Mouse (Mus musculus): ENCODE measurements around the gene Tgds.
"Not testable (repeated sequence)": the region's sequence is repeated elsewhere in the genome, so short reads cannot be mapped to it uniquely, and the experiment has no call there.

Tgds gene

GRCm38 (mm10) chr14:118131931-118132641, 469 bp downstream of the Tgds start:
- no peak for DNase-seq (ENCODE audit: low spot score)

DNA sequence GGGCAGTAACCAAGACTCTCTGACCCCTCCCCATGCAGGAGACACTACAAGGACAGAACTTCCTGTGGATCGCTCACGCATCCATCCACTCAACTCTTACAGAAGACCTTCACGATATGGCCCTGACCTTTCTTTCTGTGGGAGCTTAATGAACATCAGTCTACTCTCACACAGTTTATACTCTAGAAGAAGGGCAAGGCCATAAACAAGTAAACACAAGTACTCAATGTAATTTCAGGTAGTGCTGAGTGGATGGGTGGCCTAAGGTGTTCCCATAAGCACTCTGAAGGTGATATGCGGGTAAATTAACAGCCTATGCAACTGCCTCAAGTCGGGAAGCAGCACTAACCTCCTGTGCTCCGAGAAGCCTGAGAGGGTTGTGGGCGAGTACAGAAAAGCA, 1.1 kb downstream of the Tgds start:
- no peak for DNase-seq (ENCODE audit: low spot score)

DNA sequence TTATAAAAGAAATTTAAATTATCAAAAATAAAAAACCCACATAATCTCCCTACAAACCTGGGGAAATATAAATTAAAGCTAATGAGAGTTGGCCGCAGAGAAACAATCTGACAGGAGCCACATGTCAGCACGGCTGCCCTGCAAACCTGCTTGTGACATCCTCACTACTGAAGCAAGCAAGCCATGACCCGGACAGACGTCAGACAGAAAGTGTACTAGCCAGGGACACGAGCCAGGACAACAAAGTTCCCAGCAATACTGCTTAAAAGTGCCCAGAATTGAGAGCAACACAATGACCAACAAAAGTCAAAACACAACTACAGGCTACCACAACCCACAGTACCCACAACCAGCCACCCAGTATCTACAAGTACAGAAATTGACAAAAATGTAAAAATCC, 6.3 kb downstream of the Tgds start:
- no peak for DNase-seq (ENCODE audit: low spot score)

DNA sequence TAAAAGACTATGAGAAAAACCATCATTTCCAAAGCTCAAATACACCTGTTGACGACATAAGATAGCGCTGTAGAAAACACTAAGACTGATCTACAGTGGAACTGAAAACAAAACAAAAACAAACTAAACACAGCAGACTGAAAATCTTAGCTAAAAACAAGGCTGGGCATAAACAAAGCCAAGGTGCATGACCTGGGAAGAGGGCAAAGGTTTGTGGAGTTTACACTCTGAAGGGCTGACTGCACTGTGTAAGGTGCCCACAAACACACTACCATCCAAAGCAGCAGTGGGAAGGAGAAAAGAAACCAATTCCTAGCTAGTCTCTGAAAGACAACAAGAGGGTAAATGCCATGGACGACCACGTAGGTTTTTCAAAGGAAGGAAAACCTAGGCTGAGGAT, 7.8 kb downstream of the Tgds start:
- no peak for DNase-seq (ENCODE audit: low spot score)

DNA sequence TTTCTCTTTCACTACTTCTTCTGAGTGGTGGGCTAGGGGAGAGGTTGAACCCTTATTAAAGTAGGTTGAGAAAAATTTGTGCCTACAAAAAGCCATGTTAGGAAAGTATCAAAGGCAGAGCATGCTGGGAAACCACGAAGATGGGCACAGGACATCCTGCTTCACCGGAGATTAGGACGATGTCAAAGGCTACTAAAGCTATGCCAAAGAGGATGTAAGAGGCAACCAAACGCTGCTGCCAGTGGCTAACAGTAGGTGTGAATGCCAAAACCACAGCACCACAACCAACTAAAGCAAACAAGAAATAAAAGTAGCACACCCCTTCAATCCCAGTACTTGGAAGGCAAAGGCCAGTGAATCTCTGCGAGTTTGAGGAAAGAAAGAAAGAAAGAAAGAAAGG, 8.4 kb downstream of the Tgds start:
- DNase-seq (ENCODE audit: low spot score): no peak

DNA sequence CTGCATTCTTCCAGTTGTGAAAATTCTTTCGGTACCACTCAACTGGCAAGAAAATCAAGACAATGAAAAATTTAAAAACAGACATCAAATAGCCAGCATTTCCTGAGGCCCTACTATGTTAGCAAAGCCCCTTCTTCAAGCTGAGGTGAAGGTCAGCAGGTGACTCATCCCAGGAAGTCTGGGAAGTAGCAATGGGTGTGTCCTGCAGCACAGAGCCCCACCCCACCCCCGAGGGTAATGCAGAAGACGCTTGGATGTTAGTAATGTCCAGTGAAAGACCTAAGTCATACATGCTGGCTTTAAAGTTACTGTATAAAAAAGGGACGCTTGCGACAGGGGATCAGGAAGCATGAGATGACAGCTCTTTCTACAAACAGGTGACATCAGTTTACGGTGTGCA, 19.4 kb downstream of the Tgds start:
- DNase-seq (ENCODE audit: low spot score): no peak

DNA sequence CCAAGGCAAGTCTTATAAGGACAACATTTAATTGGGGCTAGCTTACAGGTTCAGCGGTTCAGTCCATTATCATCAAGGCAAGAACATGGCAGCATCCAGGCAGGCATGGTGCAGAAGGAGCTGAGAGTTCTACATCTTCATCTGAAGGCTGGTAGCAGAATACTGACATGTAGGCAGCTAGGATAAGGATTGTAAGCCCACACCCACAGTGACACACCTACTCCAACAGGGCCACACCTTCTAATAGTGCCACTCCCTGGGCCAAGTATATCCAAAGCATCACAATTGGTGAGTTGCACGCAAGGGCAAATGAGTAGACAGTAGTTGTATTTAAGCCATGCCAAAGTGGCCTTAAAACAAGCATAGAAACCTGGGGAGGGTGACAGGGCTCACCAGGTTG, 25.1 kb downstream of the Tgds start:
- DNase-seq (ENCODE audit: low spot score): not testable (repeated sequence)

DNA sequence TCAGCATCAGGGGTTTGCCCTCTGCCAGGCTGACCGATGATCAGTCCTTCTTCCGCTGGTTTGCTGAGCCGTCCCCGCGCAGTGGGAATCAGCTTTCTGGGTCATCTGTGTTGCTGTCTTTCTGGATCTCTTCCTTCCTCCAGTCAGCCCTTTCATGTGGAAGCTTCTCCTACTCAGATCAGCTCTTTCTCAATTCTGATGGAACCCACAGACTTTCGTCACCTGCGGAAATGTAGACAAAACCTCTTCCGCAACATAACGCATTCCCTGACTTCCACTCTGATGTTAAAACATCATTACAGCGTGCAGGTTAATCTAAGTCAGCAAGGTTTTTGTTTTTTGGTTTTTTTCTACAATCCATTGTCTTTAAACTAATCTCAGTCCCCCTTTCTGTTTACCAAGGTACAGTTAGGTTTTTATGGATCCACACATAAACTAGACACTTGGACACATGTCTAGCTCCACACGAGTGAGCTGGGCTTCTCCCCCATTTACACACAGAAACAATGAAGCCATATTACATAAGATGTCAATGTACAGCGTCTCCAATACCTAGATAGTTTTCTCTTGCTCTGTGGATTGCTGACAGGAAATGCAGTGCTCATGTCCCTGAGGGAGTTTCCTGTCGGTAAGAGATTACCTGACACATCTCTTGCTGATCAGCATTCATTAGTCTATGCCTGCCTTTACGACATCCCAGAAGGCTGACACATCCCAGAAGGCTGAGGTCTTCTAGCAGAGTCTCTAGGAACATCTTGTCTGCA, 31.1 kb downstream of the Tgds start:
- no peak for DNase-seq (ENCODE audit: low spot score)

- no peak for DNase-seq (ENCODE audit: low spot score)
These were observed 34.3 kb downstream of the Tgds start for GRCm38 (mm10) chr14:118098265-118098664.

- no peak for DNase-seq (ENCODE audit: low spot score)
These were observed 42.7 kb downstream of the Tgds start for GRCm38 (mm10) chr14:118089806-118090392.

- DNase-seq (ENCODE audit: low spot score): peak; percentile 87
These were observed 43.2 kb downstream of the Tgds start for GRCm38 (mm10) chr14:118089215-118089805.

GRCm38 (mm10) chr14:118088437-118089207, 43.9 kb downstream of the Tgds start:
- DNase-seq (ENCODE audit: low spot score): no peak

GRCm38 (mm10) chr14:118086271-118087035, 46.1 kb downstream of the Tgds start:
- DNase-seq (ENCODE audit: low spot score): no peak

- DNase-seq (ENCODE audit: low spot score): no peak
These were observed 48.7 kb downstream of the Tgds start for GRCm38 (mm10) chr14:118083851-118084250.

DNA sequence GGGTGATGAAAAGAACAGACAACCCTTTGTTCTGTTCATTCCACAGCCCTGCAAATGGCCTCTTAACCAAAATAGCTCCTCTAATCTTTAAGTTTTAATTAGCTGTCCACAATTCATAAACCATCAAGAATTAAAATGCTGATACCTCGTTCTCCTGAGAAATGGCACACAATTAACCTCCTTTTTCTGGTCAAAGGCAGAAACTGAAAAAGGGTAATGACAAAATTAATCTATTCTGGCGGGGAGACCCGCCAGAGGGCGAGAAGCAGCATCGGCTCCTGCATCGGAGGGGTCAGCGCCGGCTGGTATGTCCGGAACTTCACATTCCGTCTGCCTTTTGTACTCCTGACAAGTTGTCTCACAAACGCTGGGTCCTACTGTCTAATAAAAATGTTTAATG, 51.9 kb downstream of the Tgds start:
- DNase-seq (ENCODE audit: low spot score): no peak

DNA sequence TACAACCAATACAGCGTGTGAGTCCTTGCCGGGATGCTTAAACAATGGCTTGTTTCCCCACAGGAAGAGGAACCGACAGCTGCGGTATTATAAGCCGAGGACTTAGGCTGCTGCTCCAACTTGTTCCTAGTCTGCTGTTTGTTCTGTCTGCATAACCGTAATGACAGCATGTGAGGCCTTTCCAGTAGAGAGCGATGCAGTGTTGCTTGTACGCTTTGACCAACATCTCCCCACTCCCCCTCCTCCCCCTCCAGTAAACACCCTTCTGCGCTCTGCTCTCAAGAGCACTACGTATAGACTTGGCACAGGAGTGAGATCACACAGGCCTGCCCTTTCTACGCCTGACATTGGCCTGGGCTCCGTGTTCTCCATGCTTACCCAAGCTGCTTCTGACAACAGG, 62.5 kb downstream of the Tgds start:
- no peak for DNase-seq (ENCODE audit: low spot score)

DNA sequence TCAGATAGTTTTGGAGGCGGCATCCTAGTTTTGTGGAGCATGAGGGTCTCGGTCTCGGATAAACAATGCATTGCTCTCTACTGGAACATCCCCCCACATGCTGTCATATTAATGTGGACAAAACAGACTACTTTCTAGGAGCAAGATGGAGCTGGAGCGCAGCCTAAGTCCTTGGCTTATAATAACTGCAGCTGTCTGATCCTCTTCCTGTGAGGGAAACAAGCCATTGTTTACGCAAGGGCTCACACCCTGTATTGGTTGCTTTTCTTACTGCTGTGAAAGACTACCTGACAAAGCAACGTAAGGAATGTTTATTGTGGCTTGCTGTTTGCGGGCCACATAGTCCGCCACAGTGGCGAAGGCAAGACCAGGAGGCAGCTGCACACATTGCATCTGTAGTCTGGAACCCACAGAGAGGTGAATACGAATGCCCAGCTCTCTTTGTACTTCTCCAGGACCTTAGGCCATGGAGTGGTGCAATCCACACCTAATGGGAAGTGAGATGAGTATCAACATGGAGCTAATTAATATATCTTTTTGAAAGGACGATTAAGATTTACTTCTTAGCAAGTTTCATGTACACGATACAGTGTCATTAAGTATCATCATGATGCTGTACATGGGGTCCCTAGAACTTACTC, 63.0 kb downstream of the Tgds start:
- DNase-seq (ENCODE audit: low spot score): no peak
